Mouse (Mus musculus): ENCODE measurements around the gene Gm20388.
A peak's percentile ranks its signal among the peaks of the same experiment; 100 is the strongest.

Gene Gm20388

DNA sequence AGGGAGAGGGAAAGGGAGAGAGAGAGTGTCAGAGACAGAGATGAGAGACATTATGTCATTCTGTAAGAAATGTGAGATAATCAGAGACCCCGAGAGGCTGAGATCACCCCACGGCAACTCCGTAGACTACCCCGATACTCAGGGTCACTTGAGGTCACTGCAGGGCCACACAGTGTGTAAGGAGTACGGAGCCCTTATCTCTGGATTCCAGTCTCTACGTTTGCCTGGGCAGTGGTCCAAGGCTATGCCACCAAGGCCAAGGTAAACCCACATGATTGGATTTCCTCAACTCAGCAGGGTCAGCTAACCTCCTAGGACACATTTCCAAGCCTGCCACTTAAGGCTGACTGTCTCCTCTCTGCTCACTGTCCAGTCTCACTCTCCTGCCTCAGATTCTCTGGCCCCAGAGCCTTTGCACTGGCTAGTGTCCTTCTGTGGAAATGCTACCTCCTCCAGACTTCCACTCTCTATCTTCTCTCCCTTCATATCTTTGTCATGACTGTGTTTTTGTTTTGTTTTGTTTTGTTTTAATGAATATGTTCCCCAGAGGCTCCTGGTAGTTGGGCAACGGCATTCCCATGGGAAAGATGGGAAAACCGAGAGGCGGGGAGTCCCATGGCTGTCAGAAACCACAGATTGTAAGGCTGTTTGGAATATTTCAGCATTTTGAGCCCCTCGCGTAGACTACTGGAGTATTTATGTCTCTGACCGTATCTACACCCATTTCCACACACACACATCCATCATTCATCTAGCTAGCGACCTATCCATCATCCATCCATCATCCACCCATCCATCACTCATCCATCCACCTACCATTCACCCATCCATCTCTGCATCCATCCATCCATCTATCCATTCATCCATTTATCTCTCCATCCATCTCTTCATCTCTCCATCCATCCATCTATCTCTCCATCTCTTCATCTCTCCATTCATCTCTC lies 2745.7 kb downstream of the Gm20388 start:
- peak; percentile 52 for DNase-seq (ENCODE audit: low spot score in 2 of 2)

DNA sequence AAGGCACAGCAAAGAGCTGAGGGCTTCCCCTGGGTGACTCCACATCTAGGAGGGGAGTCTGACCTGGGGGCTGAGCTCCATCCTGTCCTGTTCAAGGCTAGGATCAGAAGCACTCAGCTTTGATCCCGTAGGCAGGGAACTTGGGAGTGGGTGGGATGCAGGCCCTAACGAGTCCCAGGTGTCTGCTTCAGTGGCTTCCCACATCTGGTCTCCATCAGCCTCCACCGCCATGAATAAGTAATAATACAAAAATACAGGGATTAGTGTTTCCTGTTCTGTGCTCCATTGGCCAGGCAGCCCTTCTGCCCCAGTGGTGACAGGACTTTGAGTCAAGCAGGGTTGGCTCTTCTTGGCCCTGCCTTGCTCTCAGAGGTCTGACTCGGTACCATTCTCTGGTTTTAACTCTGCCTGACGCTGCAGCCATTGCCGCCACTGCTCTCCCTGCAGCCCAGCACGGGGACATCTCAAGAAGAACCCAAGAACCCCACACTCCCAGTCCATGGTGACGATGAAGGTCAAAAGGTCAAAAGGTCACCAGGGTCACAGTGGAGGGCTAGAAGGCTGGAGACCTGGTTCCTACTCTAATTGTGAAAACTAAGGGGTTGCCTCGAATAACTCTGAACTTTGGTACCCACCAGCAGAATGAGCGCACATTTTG lies 2747.6 kb downstream of the Gm20388 start:
- no peak for DNase-seq (ENCODE audit: low spot score in 2 of 2)

- no peak for DNase-seq (ENCODE audit: low spot score in 2 of 2)
These were observed 2748.1 kb downstream of the Gm20388 start for GRCm38 (mm10) chr8:122658807-122659160.

DNA sequence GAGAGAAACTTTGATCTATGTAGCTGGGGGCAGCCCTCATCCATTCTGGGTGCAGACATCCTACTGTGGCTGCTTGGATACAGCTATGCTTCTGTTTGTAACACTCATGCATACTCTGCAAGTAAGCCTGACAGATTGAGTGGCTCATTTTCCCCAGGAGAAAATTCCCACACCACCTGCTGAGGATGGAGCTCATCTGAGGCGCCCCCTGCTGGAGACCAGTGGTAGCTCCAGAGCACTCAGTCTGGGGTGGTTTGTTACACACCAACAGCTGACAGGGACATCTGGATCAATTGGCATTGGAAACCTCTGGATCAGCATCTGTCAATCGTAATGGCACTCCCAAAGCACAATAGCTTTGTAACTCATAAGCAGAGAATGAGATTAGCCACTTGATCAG lies 2749.4 kb downstream of the Gm20388 start:
- DNase-seq (ENCODE audit: low spot score in 2 of 2): no peak

DNA sequence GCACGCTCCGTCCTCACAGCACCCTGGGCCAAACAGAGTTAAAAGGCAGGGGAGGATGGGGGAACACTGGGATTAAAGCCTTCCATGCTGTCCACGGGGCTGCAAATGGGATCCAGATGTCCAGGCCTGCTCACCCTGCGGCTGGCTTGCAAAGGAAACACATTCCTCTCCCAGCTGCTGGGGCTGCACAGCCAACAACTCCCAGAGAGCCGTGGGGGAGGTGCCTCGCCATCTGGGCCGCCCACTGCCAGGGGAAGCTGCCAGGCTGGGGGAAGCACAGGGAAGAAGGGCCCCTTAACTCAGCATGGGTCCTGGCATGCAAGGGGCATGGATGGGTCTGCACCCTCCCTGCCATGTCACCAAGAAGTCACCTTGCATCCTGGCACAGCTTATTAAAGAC lies 2750.5 kb downstream of the Gm20388 start:
- DNase-seq (ENCODE audit: low spot score in 2 of 2): no peak

DNA sequence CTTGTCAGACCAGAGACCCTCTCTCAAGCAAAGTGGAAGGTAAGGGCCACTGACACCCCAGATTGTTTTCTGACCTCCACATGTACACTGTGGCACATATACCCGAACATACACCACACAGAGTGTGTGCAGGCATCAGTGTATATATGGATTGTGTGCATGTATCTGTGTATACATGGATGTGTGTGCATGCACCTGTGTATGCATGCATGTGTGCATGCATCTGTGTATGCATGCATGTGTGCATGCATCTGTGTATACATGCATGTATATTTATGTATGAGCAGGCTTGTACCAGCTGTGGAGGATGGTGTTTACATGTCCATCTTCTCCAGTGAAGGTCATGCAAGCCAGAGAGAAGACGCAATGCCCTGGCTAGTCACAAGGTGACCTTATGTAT lies 2751.3 kb downstream of the Gm20388 start:
- DNase-seq (ENCODE audit: low spot score in 2 of 2): no peak

- DNase-seq (ENCODE audit: low spot score in 2 of 2): no peak
These were observed 2752.5 kb downstream of the Gm20388 start for GRCm38 (mm10) chr8:122663106-122663505.

- DNase-seq (ENCODE audit: low spot score in 2 of 2): no peak
These were observed 2753.0 kb downstream of the Gm20388 start for GRCm38 (mm10) chr8:122663670-122664069.

DNA sequence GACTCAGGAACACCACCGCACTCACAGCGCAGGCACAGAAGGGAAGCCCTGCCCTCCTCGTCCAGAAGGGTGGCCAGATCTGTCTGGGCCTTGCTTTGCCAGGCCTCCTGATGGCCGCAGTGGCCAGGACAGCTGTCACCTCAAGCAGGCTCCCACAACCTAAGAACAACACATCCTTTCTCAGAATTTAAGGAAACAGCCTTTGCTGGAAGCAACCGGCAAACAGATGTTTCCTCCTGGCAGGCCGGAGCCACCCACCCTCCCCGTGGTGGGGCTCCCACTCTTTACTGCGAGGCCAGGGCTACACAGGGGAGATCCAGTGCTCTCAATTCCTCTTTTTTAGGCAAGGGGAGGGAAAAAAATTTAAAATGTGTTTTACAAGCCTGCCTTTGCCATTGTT lies 2754.6 kb downstream of the Gm20388 start:
- no peak for DNase-seq (ENCODE audit: low spot score in 2 of 2)

GRCm38 (mm10) chr8:122665667-122666316 lies 2755.2 kb downstream of the Gm20388 start:
- no peak for DNase-seq (ENCODE audit: low spot score in 2 of 2)

DNA sequence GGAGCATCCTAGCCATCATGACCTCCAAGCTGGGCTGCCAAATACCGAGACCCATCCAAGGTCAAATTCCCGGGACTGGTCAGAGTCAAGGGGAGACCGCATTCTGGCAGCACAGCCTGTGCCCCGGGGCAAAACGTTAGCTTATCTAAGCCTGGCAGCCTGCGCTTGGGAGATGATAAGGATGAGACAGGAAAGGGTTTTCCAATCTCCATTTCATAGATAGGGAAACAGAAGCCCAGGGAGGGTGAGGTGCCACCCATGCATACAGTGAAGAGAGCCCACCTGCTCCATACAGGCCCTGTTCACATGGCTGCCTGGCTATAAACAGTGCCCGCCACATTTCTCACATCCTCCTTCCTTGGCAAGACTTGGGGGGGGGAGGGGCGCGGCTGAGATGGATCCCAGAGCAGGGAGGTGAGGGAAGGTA lies 2755.7 kb downstream of the Gm20388 start:
- DNase-seq (ENCODE audit: low spot score in 2 of 2): peak in 1 of 2 experiments; percentile 50

GRCm38 (mm10) chr8:122666827-122667226 lies 2756.2 kb downstream of the Gm20388 start:
- no peak for DNase-seq (ENCODE audit: low spot score in 2 of 2)

DNA sequence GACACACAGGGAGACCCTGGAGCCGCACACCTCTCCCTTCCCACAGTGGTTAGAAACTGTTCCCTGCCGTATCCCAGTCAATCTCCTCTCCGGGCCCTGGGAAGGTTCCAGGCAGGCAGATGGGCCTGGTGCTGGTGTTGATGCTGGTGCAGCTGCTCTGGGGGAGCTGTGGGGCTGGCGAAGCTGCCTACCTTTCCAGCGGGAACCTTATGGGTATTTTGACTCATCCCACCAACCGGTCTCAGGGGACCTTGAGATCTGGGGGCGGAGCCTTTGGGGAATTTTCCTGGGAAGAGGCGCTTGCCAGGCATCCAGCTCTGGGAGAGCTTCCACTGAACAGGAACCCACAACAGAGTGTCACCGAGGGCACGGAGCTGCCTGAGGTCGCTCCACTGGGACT lies 2757.2 kb downstream of the Gm20388 start:
- no peak for DNase-seq (ENCODE audit: low spot score in 2 of 2)

- no peak for DNase-seq (ENCODE audit: low spot score in 2 of 2)
These were observed 2758.7 kb downstream of the Gm20388 start for GRCm38 (mm10) chr8:122669370-122669769.

GRCm38 (mm10) chr8:122670001-122670400 lies 2759.4 kb downstream of the Gm20388 start:
- DNase-seq (ENCODE audit: low spot score in 2 of 2): no peak

DNA sequence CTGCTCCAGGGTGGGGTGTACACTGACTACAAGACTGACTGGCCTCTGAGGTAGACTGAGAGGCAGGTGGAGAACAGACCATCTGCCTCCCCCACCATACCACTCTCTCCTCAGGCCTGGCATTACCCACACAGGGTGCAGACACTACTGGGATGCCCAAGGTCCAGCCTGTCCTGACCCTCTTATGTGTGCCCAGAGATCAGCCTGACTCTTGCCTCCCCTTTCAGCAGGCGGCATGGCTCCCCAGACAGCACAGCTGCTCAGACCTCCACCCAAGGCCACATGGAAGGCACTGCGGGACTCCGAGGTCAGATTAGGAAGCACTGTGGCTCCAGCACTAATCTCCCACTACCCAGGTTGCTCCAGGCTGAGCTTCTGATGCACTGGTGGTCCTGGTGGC lies 2760.1 kb downstream of the Gm20388 start:
- no peak for DNase-seq (ENCODE audit: low spot score in 2 of 2)

- no peak for DNase-seq (ENCODE audit: low spot score in 2 of 2)
These were observed 2761.3 kb downstream of the Gm20388 start for GRCm38 (mm10) chr8:122671894-122672293.

DNA sequence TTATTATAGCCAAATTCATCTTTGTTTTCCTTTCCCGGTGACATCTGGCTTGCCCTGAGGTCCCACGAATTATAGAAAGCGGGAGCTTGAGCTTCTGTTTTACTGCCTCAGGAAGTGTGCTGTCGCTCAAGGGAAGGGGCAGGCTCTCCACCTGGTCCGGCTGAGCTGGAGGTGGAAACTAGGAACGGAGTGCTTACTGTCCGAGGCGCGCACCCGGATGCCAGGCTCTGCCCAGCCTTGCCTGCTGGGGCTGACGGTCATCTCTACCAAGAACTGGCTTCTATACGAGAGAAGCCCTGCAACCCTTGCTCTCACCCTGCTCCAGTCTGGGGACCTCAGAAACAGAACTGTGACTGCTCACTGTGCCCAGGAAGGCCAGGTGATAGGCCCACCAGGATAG lies 2763.3 kb downstream of the Gm20388 start:
- DNase-seq (ENCODE audit: low spot score in 2 of 2): no peak

- no peak for DNase-seq (ENCODE audit: low spot score in 2 of 2)
These were observed 2764.4 kb downstream of the Gm20388 start for GRCm38 (mm10) chr8:122674999-122675398.

DNA sequence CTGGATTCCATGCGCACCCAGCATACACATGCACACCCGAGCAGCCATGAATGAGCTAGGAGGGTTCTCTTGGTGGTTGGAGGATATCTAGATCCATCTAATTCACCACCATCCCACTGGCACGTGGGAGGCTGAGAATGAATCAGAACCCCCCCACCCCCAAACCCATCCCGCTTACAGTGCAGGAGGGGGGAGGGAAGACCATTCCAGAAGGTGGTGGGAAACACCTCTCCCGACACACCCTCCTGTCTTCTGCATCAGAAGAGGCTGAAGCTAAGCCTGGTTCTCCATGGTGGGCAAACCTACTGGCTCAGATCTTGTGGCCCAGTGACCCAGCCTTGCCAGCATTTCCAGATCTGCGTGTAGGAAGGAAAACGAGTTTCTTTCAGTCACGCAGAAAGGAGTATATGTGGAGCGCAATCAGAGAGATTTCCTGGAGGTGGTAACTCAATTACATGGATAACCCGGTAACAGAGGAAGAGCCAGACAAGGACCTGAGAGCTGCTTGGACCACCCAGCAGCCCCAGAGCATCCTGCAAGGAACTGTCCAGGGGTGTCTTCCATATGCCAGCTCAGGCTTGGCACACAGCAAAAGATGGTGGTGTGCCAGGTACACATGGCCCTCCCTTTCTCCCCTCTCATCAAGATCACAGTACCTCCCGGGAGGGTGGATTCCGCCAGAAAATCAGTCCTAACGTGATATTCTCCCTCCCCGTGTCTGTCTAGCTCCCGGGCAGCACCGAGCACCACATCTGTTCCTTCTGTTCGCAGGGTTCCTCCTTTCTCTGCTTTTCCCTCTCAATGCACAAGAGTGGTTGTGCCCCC lies 2765.2 kb downstream of the Gm20388 start:
- no peak for DNase-seq (ENCODE audit: low spot score in 2 of 2)

DNA sequence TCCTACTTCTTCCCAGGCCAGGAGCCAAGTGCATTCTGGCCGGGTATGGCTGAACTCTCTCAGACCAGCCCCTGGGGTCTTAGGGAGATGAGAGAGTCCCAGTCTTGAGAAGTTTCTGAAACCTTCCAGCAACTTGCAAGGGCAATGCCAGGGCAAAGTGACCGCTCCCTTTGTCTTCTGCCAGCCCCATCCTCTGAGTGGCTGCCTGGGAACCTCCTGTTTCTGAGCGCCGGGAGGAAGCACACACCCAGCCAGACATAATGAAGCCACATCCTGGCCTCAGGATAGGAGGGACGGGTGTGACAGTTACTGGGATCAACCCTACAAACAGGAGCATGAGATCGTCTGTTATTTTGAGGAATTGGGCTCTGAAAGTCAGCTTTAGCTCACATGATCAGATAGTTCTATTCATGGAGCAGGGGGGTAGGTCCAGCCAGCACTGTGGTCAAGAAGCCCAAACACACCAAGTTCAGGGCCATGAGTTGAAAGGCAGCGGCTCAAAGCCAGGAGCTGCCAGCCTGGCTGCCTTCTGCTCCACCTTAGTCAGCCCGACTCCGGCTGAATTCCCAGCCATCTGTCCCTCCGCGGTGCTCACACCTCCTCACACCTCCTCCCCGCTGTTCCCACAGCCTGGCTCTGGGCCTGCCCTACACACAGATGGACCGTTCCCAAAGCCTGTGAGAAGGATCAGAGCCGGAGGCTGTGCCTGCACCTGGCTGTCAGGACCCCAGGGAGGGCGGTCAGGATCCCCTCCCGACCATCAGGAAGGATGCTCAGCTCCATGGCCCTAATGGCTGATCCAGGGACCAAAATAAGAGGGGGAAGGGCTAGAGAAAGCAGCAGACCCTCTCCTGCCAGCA lies 2766.2 kb downstream of the Gm20388 start:
- DNase-seq (ENCODE audit: low spot score in 2 of 2): no peak
